Mouse (Mus musculus) neural tube, embryonic 11.5 days (tissue): ENCODE results near the gene Eif2s2. TPM values are rescaled to one million over a fixed set of nuclear protein-coding genes. Genes with fewer than 3 reads are reported as not detected.

Source experiments
- ATAC-seq: fragments of 200-750 bp; cut with Nextera tagmentation; 2 replicates; pipeline ENCODE4 v1.8.0; 2017; ENCODE audit warnings: moderate number of reproducible peaks, mild to moderate bottlenecking, moderate TSS enrichment, moderate library complexity; ENCODE audit not compliant: insufficient read depth, low FRiP score, low TSS enrichment
- DNase-seq: peaks from one replicate; pipeline ENCODE4 v3.0.0-alpha.2; 2015; ENCODE audit warnings: low spot score
- H3K27ac ChIP-seq: fragments of 300-500 bp; sonication (generic); 2 replicates; pipeline ENCODE4 v1.5.1; 2014; ENCODE audit warnings: low read depth, mild to moderate bottlenecking, low read length
- H3K27me3 ChIP-seq: fragments of 300-500 bp; sonication (generic); 2 replicates; pipeline ENCODE4 v1.6.1; 2014; ENCODE audit warnings: mild to moderate bottlenecking, low read length, mixed read lengths; ENCODE audit not compliant: control insufficient read depth, insufficient read depth
- H3K36me3 ChIP-seq: fragments of 300-500 bp; sonication (generic); 2 replicates; pipeline ENCODE4 v1.6.1; 2014; ENCODE audit warnings: mild to moderate bottlenecking, low read length, moderate library complexity, mixed read lengths; ENCODE audit not compliant: control insufficient read depth, insufficient read depth
- H3K4me1 ChIP-seq: fragments of 300-500 bp; sonication (generic); 2 replicates; pipeline ENCODE4 v1.6.1; 2014; ENCODE audit warnings: low read length, mixed read lengths; ENCODE audit not compliant: control insufficient read depth, insufficient read depth
- H3K4me2 ChIP-seq: fragments of 300-500 bp; sonication (generic); 2 replicates; pipeline ENCODE4 v1.6.1; 2014; ENCODE audit warnings: low read depth, mild to moderate bottlenecking, moderate library complexity
- H3K4me3 ChIP-seq: fragments of 300-500 bp; sonication (generic); 2 replicates; pipeline ENCODE4 v1.5.1; 2014; ENCODE audit warnings: low read depth, low read length
- H3K9ac ChIP-seq: fragments of 300-500 bp; sonication (generic); 2 replicates; pipeline ENCODE4 v1.6.1; 2014; ENCODE audit warnings: mild to moderate bottlenecking, low read length
- H3K9me3 ChIP-seq: fragments of 300-500 bp; sonication (generic); 2 replicates; pipeline ENCODE4 v1.6.1; 2016; ENCODE audit warnings: low read length; ENCODE audit not compliant: control insufficient read depth
- WGBS: fragments of 180-500 bp; shearing (Covaris S2); extraction: QIAGEN DNeasy Blood & Tissue Kit; methylation state at CpG from one replicate; pipeline ENCODE4 v1.1.7; 2014; 5-methylcytosine and 5-hydroxymethylcytosine counted together
- polyA plus RNA-seq: library from polyadenylated mRNA; unstranded; fragments of >200 nt; fragmentation: Nextera tagmentation; extraction: Ambion mirVana; gene quantifications from 2 replicates; pipeline ENCODE4 v1.2.1, GENCODE M21; 2014

Eif2s2 gene
- polyA plus RNA-seq, 1 experiment from 2014 or later = 122 TPM

GRCm38 (mm10) chr2:154865696-154866095, 27.0 kb downstream of the Eif2s2 start:
- WGBS = 89% methylated on average over 3 of the region's 3 CpGs
- Histone ChIP-seq H3K4me2 (no peak overlapping the region), H3K36me3 (peaks cover 20% of the 10 kb centered on the region), H3K4me1 (no peaks in the 10 kb centered on the region), H3K27ac (no peak overlapping the region), H3K9me3 (no peaks in the 10 kb centered on the region), H3K27me3 (no peaks in the 10 kb centered on the region), H3K4me3 (no peak overlapping the region), H3K9ac (no peak overlapping the region)
- DNase-seq (no peak), ATAC-seq (no peak)

DNA sequence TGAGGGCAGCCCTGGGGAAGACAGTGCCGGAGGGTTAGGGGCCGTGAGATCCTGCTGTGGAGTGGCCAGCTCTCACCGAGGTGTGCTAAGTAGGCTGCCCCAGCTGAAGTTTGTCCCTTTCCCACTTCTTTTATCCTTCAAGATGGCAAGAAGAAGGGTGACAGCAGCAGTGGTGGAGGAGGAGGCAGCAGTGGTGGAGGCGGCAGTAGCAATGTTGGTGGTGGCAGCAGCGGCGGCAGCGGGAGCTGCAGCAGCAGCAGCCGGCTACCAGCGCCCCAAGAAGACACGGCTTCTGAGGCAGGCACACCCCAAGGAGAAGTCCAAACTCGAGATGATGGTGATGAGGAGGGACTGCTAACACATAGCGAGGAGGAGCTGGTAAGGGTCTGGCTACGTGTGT, 29.1 kb downstream of the Eif2s2 start:
- no peak for ATAC-seq
- Histone ChIP-seq H3K27me3 (no peaks in the 10 kb centered on the region), H3K4me3 (no peak overlapping the region), H3K9ac (no peak overlapping the region), H3K27ac (no peak overlapping the region), H3K4me1 (no peaks in the 10 kb centered on the region), H3K4me2 (no peak overlapping the region), H3K36me3 (peaks cover 18% of the 10 kb centered on the region), H3K9me3 (no peaks in the 10 kb centered on the region)
- no peak for DNase-seq
- 94% methylated on average over 13 of the region's 13 CpGs for WGBS

GRCm38 (mm10) chr2:154855383-154855782, 37.4 kb downstream of the Eif2s2 start:
- no peak for ATAC-seq
- no peak overlapping the region for H3K9ac ChIP-seq
- no peak overlapping the region for H3K4me2 ChIP-seq
- peaks cover 4% of the 10 kb centered on the region; the same call in 1 of the 2 replicates for H3K36me3 ChIP-seq
- no peaks in the 10 kb centered on the region for H3K4me1 ChIP-seq
- H3K9me3 ChIP-seq = no peaks in the 10 kb centered on the region
- DNase-seq = no peak
- H3K27me3 ChIP-seq = no peaks in the 10 kb centered on the region
- no peak overlapping the region for H3K27ac ChIP-seq
- H3K4me3 ChIP-seq = no peak overlapping the region
- 93% methylated on average over 1 of the region's 1 CpGs for WGBS

- Histone ChIP-seq H3K36me3 (no peaks in the 10 kb centered on the region), H3K27ac (no peak overlapping the region), H3K4me1 (no peaks in the 10 kb centered on the region), H3K4me2 (no peak overlapping the region), H3K27me3 (no peaks in the 10 kb centered on the region), H3K9ac (no peak overlapping the region), H3K9me3 (no peaks in the 10 kb centered on the region), H3K4me3 (no peak overlapping the region)
- DNase-seq (no peak), ATAC-seq (no peak)
Measured at GRCm38 (mm10) chr2:154848086-154848485, 44.6 kb downstream of the Eif2s2 start.

DNA sequence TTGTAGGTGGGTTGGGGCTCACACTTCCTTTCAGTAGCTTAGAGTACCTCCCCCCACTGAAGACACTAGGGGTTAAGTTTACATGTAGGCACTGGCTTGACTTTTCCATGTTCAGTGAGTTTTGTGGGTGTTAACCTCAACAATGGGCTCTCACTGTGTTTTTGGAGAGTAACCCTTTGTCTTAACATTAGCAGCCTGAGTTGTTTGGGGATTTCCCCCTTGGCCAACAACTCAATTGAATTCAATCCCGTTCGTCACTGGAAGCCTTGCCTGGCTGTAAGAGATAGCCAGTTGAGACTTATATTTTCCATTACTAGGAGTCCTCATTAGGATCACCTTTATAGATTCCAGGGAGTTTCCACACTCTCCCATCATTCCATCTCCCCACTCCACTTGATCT, 56.2 kb downstream of the Eif2s2 start:
- Histone ChIP-seq H3K4me3 (no peak overlapping the region), H3K27me3 (no peaks in the 10 kb centered on the region), H3K4me1 (no peaks in the 10 kb centered on the region), H3K36me3 (no peaks in the 10 kb centered on the region; the same call in 1 of the 2 replicates), H3K4me2 (no peak overlapping the region), H3K9ac (no peak overlapping the region), H3K9me3 (no peaks in the 10 kb centered on the region), H3K27ac (no peak overlapping the region)
- WGBS = 90% methylated on average over 2 of the region's 2 CpGs
- no peak for DNase-seq
- ATAC-seq = no peak

GRCm38 (mm10) chr2:154834149-154834865, 58.4 kb downstream of the Eif2s2 start:
- DNase-seq (no peak), ATAC-seq (no peak)
- no peak overlapping the region for H3K27ac ChIP-seq
- H3K4me3 ChIP-seq = no peak overlapping the region
- no peaks in the 10 kb centered on the region; the same call in 1 of the 2 replicates for H3K36me3 ChIP-seq
- H3K27me3 ChIP-seq = no peaks in the 10 kb centered on the region
- H3K4me1 ChIP-seq = no peaks in the 10 kb centered on the region
- 95% methylated on average over 6 of the region's 6 CpGs for WGBS
- no peak overlapping the region for H3K9ac ChIP-seq
- H3K9me3 ChIP-seq = no peaks in the 10 kb centered on the region
- H3K4me2 ChIP-seq = no peak overlapping the region

GRCm38 (mm10) chr2:154832471-154832870, 60.3 kb downstream of the Eif2s2 start:
- DNase-seq (no peak), ATAC-seq (no peak)
- H3K27ac ChIP-seq = no peak overlapping the region
- no peak overlapping the region for H3K4me3 ChIP-seq
- no peaks in the 10 kb centered on the region for H3K9me3 ChIP-seq
- no peaks in the 10 kb centered on the region for H3K4me1 ChIP-seq
- H3K36me3 ChIP-seq = no peaks in the 10 kb centered on the region
- 80% methylated on average over 4 of the region's 4 CpGs for WGBS
- no peak overlapping the region for H3K4me2 ChIP-seq
- H3K9ac ChIP-seq = no peak overlapping the region
- no peaks in the 10 kb centered on the region for H3K27me3 ChIP-seq

GRCm38 (mm10) chr2:154827521-154827920, 65.2 kb downstream of the Eif2s2 start:
- no peaks in the 10 kb centered on the region for H3K27me3 ChIP-seq
- ATAC-seq (no peak), DNase-seq (no peak)
- H3K4me2 ChIP-seq = no peak overlapping the region
- WGBS = 84% methylated on average over 4 of the region's 4 CpGs
- no peak overlapping the region for H3K9ac ChIP-seq
- no peaks in the 10 kb centered on the region for H3K4me1 ChIP-seq
- H3K9me3 ChIP-seq = no peaks in the 10 kb centered on the region
- H3K27ac ChIP-seq = no peak overlapping the region
- H3K36me3 ChIP-seq = no peaks in the 10 kb centered on the region
- no peak overlapping the region for H3K4me3 ChIP-seq

- H3K9me3 ChIP-seq = no peaks in the 10 kb centered on the region
- H3K27ac ChIP-seq = no peak overlapping the region
- no peak for DNase-seq
- WGBS = 84% methylated on average over 1 of the region's 1 CpGs
- no peak overlapping the region for H3K9ac ChIP-seq
- H3K36me3 ChIP-seq = no peaks in the 10 kb centered on the region
- ATAC-seq = no peak
- H3K4me1 ChIP-seq = no peaks in the 10 kb centered on the region
- H3K27me3 ChIP-seq = no peaks in the 10 kb centered on the region
- no peak overlapping the region for H3K4me2 ChIP-seq
- no peak overlapping the region for H3K4me3 ChIP-seq
Measured at GRCm38 (mm10) chr2:154826054-154826538, 66.6 kb downstream of the Eif2s2 start.
